Mouse (Mus musculus) lung, postnatal 25 days (tissue): Measurements from ENCODE around the gene Tmem106c.

Experiments used
- DNase-seq: peaks from one replicate; pipeline ENCODE4 v3.0.0; 2022; ENCODE audit warnings: low spot score

The Tmem106c gene

GRCm38 (mm10) chr15:97963989-97964835 lies at the start of gene Tmem106c:
Tmem106c (plus strand) TSS chr15:97964200.
- peak; percentile 92 for DNase-seq

- peak; percentile 21 for DNase-seq
Observed at GRCm38 (mm10) chr15:97914331-97914747, 49.7 kb upstream of the Tmem106c start.

- DNase-seq: no peak
Observed at GRCm38 (mm10) chr15:97917994-97918393, 46.0 kb upstream of the Tmem106c start.

GRCm38 (mm10) chr15:97919217-97919616 lies 44.8 kb upstream of the Tmem106c start:
- DNase-seq: no peak

- no peak for DNase-seq
Observed at GRCm38 (mm10) chr15:97920306-97920705, 43.7 kb upstream of the Tmem106c start.

GRCm38 (mm10) chr15:97921796-97922195 lies 42.2 kb upstream of the Tmem106c start:
- DNase-seq: no peak

GRCm38 (mm10) chr15:97922421-97922820 lies 41.6 kb upstream of the Tmem106c start:
- DNase-seq: no peak

- no peak for DNase-seq
Observed at GRCm38 (mm10) chr15:97927018-97927417, 37.0 kb upstream of the Tmem106c start.

- no peak for DNase-seq
Observed at GRCm38 (mm10) chr15:97927821-97928220, 36.2 kb upstream of the Tmem106c start.

- no peak for DNase-seq
Observed at GRCm38 (mm10) chr15:97929259-97929824, 34.7 kb upstream of the Tmem106c start.

GRCm38 (mm10) chr15:97932441-97932840 lies 31.6 kb upstream of the Tmem106c start:
- no peak for DNase-seq

- DNase-seq: no peak
Observed at GRCm38 (mm10) chr15:97938580-97938979, 25.4 kb upstream of the Tmem106c start.

- no peak for DNase-seq
Observed at GRCm38 (mm10) chr15:97940088-97940487, 23.9 kb upstream of the Tmem106c start.

- DNase-seq: no peak
Observed at GRCm38 (mm10) chr15:97941306-97941705, 22.7 kb upstream of the Tmem106c start.

GRCm38 (mm10) chr15:97942538-97942937 lies 21.5 kb upstream of the Tmem106c start:
- DNase-seq: no peak

- no peak for DNase-seq
Observed at GRCm38 (mm10) chr15:97943356-97943755, 20.6 kb upstream of the Tmem106c start.

- no peak for DNase-seq
Observed at GRCm38 (mm10) chr15:97944919-97945574, 19.0 kb upstream of the Tmem106c start.

- no peak for DNase-seq
Observed at GRCm38 (mm10) chr15:97945656-97946315, 18.2 kb upstream of the Tmem106c start.

- DNase-seq: no peak
Observed at GRCm38 (mm10) chr15:97948720-97949119, 15.3 kb upstream of the Tmem106c start.

GRCm38 (mm10) chr15:97949706-97950105 lies 14.3 kb upstream of the Tmem106c start:
- DNase-seq: no peak

GRCm38 (mm10) chr15:97950240-97950639 lies 13.8 kb upstream of the Tmem106c start:
- no peak for DNase-seq

GRCm38 (mm10) chr15:97952137-97952888 lies 11.7 kb upstream of the Tmem106c start:
- peak; percentile 50 for DNase-seq
